Comparison of ENCODE assay signal across 26 mouse cellular contexts in genomic region chr6:136743729-136744128, GRCm38 (mm10). TPM values are rescaled to one million over a fixed set of nuclear protein-coding genes. Genes with fewer than 3 reads are reported as not detected.
DNase-seq lines count a peak whose midpoint lies in the region; ATAC-seq and TF ChIP-seq lines count a peak whose summit lies in the region.
"Had no signal": no experiment of that assay in that cellular context is flagged by ENCODE, and none has a peak within 500 bp of the region (broad histone marks: within the 10 kb centered on the region; RNA-seq: fewer than 3 reads in every experiment).

No protein-coding gene starts in this region.

- H3K36me3 ChIP-seq in intestine, postnatal 0 days (ENCODE audit: control insufficient read depth, insufficient read depth): peaks cover 23% of the 10 kb centered on the region; the same call in 1 of the 2 replicates
- H3K36me3 ChIP-seq: G1E; heart, embryonic 10.5 days; hindbrain, embryonic 15.5 days; limb, embryonic 12.5 days had no signal

- no peaks in the 10 kb centered on the region; the same call in 1 of the 2 replicates for H3K4me1 ChIP-seq in intestine, postnatal 0 days (replicated peaks; ENCODE audit: control insufficient read depth, insufficient read depth, low read length)
- H3K4me1 ChIP-seq: heart, embryonic 10.5 days; hindbrain, embryonic 15.5 days; limb, embryonic 12.5 days had no signal

- peak; percentile 70 to 75 for DNase-seq in CD8-positive naive resting alpha-beta T cell, adult 2 months (ENCODE audit: low read depth in 2 of 2, low spot score in 2 of 2)
- peak; percentile 79 for DNase-seq in naive thymus-derived CD4-positive, alpha-beta T cell, adult 2 months (ENCODE audit: low read depth)
- DNase-seq in thymus, postnatal 25 days: peak; percentile 54
- no peak for DNase-seq in left cerebral cortex, postnatal 4 days
- DNase-seq in ovary, postnatal 10 days (ENCODE audit: low spot score): no peak
- DNase-seq: adrenal gland, adult 8-10 months; cerebellum, adult 9-10 months; gastrocnemius, postnatal 36 days; heart, postnatal 4 days; kidney, postnatal 25 days; lung, adult 18-20 months; lung, postnatal 14 days had no signal

- H3K9ac ChIP-seq in intestine, postnatal 0 days (ENCODE audit: low read depth, low read length): no peak overlapping the region
- H3K9ac ChIP-seq: hindbrain, embryonic 15.5 days; limb, embryonic 12.5 days had no signal

- no peak overlapping the region for H3K27ac ChIP-seq in intestine, postnatal 0 days (ENCODE audit: low read depth, low read length)
- H3K27ac ChIP-seq: heart, embryonic 10.5 days; hindbrain, embryonic 15.5 days; layer of hippocampus, adult 2 months; limb, embryonic 12.5 days; stomach, postnatal 0 days had no signal

- H3K4me3 ChIP-seq in intestine, postnatal 0 days (ENCODE audit: low read depth, low read length): no peak overlapping the region
- H3K4me3 ChIP-seq: heart, embryonic 10.5 days; hindbrain, embryonic 15.5 days; layer of hippocampus, adult 2 months; limb, embryonic 12.5 days; myocyte had no signal

- no peaks in the 10 kb centered on the region for H3K27me3 ChIP-seq in intestine, postnatal 0 days (replicated peaks; ENCODE audit: control insufficient read depth, insufficient read depth, low read length)
- H3K27me3 ChIP-seq: CH12.LX; hindbrain, embryonic 15.5 days; limb, embryonic 12.5 days had no signal

- peak; percentile 56 for ATAC-seq in common myeloid progenitor, adult 5-6 weeks (replicated peaks; ENCODE audit: low read depth, poor library complexity, severe bottlenecking)
- ATAC-seq in intestine, postnatal 0 days: no peak
- ATAC-seq: activated CD4-positive, CD25-positive, alpha-beta regulatory T cell, adult 4 months had no signal

- no peak for TF ChIP-seq CTCF in intestine, postnatal 0 days (IDR thresholded peaks at IDR 0.05; ENCODE audit: low read depth)

- intact Hi-C loops in left cerebral cortex, postnatal 4 days (cut with DNase I): loop anchor here (5.0 kb wide), 2 partner anchors 121 to 321 kb away; no protein-coding TSS in a partner anchor

- no peak overlapping the region for H3K4me2 ChIP-seq in intestine, postnatal 0 days (replicated peaks; ENCODE audit: low read depth)
- H3K4me2 ChIP-seq: hindbrain, embryonic 15.5 days; limb, embryonic 12.5 days; liver, embryonic 11.5 days had no signal

- 74% methylated on average over 7 of the region's 7 CpGs for WGBS in intestine, postnatal 0 days

- no peaks in the 10 kb centered on the region for H3K9me3 ChIP-seq in intestine, postnatal 0 days (ENCODE audit: control insufficient read depth)
- H3K9me3 ChIP-seq: G1E; heart, embryonic 10.5 days; hindbrain, embryonic 15.5 days; limb, embryonic 12.5 days had no signal

RNA-seq across cellular contexts. Expression of gene Gucy2c, which starts 37.8 kb away (rescaled TPM):
- 0.37 TPM in 1 of 2 replicates, not detected in the other for total RNA-seq in common myeloid progenitor, adult 5-6 weeks (2017)
- total RNA-seq in left cerebral cortex, postnatal 4 days (2021): under 1 TPM; 0.14 to 0.22 TPM
- 78.4 and 90.9 TPM in 2 replicates for polyA plus RNA-seq in intestine, postnatal 0 days (2015; fragmentation: Nextera tagmentation; extraction: Ambion mirVana)
- total RNA-seq: G1E; gastrocnemius, postnatal 36 days; heart, postnatal 4 days had no signal
- polyA plus RNA-seq: activated CD4-positive, CD25-positive, alpha-beta regulatory T cell, adult 4 months; forebrain, embryonic 11.5 days; G1E; kidney, embryonic 14.5 days; limb, embryonic 12.5 days; liver, embryonic 11.5 days had no signal

Comparison
In these comparisons a context has a peak if more than half of its experiments do, and no peak if none do; other contexts are left out.
1. DNase-seq: peak in CD8-positive naive resting alpha-beta T cell, adult 2 months (2 of 2), naive thymus-derived CD4-positive, alpha-beta T cell, adult 2 months (single experiment) and thymus, postnatal 25 days (single experiment); none in left cerebral cortex, postnatal 4 days (single experiment) and ovary, postnatal 10 days (single experiment).